Mouse (Mus musculus) heart, adult 2 months (tissue): Measurements from ENCODE around the gene Slc25a42. TPM values are rescaled to one million over a fixed set of nuclear protein-coding genes. Genes with fewer than 3 reads are reported as not detected.

Experiments used
- DNase-seq, 2 experiments: peaks; one replicate each; pipeline ENCODE4 v3.0.0; 2021
- H3K27ac ChIP-seq: fragments of 200-600 bp; 2 replicates; pipeline ENCODE4 v1.8.1; 2022
- H3K27me3 ChIP-seq: fragments of 200-500 bp; 2 replicates; pipeline ENCODE4 v1.6.1; 2012; ENCODE audit warnings: mild to moderate bottlenecking, low read length, inconsistent platforms, mixed read lengths; ENCODE audit not compliant: control insufficient read depth, insufficient read depth
- H3K36me3 ChIP-seq: fragments of 200-500 bp; 2 replicates; pipeline ENCODE4 v1.6.1; 2012; ENCODE audit warnings: low read length, inconsistent platforms; ENCODE audit not compliant: control insufficient read depth, insufficient read depth
- H3K4me1 ChIP-seq: fragments of 200-500 bp; 2 replicates; pipeline ENCODE4 v1.6.1; 2011; ENCODE audit warnings: low read length; ENCODE audit not compliant: control insufficient read depth, insufficient read depth
- H3K4me3 ChIP-seq: fragments of 200-600 bp; 2 replicates; pipeline ENCODE4 v1.8.1; 2022
- H3K79me2 ChIP-seq: fragments of 200-500 bp; replicated peaks from 2 replicates; pipeline ENCODE4 v1.6.1; 2012; ENCODE audit warnings: mild to moderate bottlenecking, inconsistent platforms, low read length, moderate library complexity, mixed read lengths; ENCODE audit not compliant: control insufficient read depth, insufficient read depth
- H3K9ac ChIP-seq: fragments of 200-500 bp; 2 replicates; pipeline ENCODE4 v1.6.1; 2012; ENCODE audit warnings: low read depth, mild to moderate bottlenecking, control low read depth, inconsistent platforms, low read length, mixed read lengths
- CTCF ChIP-seq: fragments of 200-600 bp; IDR thresholded peaks from 2 replicates; pipeline ENCODE4 v1.8.1; 2022; ENCODE audit warnings: antibody characterized with exemption, mild to moderate bottlenecking, moderate library complexity
- EP300 ChIP-seq: fragments of 200-500 bp; IDR thresholded peaks from 2 replicates; pipeline ENCODE4 v1.6.1; 2011; ENCODE audit warnings: low read depth, low read length, control low read depth; ENCODE audit not compliant: insufficient read depth
- POLR2A ChIP-seq: fragments of 200-500 bp; IDR thresholded peaks from 2 replicates; pipeline ENCODE4 v1.6.1; 2011; ENCODE audit warnings: mild to moderate bottlenecking, low read depth, low read length, control low read depth; ENCODE audit not compliant: insufficient read depth
- WGBS: fragments of 180-500 bp; shearing (Covaris S2); methylation state at CpG from one replicate; pipeline ENCODE4 v1.1.7; 2018; 5-methylcytosine and 5-hydroxymethylcytosine counted together
- intact Hi-C: fragments of 180-260 bp; cut with DNase I; formaldehyde crosslinking; loops from one replicate; pipeline ENCODE4 v1.15.1; 2025
- polyA plus RNA-seq: library from polyadenylated mRNA; depleted of rRNA; stranded (reverse); fragments of >200 nt; gene quantifications from 2 replicates; pipeline ENCODE4 v1.2.3, GENCODE M21; 2012
- total RNA-seq, 2 experiments: library from RNA; stranded (reverse); gene quantifications; 2 replicates each; pipeline ENCODE4 v1.2.3; 2021

Gene Slc25a42
- total and polyA plus RNA-seq, 3 experiments: 49.6 to 111 (median 51.6) TPM

DNA sequence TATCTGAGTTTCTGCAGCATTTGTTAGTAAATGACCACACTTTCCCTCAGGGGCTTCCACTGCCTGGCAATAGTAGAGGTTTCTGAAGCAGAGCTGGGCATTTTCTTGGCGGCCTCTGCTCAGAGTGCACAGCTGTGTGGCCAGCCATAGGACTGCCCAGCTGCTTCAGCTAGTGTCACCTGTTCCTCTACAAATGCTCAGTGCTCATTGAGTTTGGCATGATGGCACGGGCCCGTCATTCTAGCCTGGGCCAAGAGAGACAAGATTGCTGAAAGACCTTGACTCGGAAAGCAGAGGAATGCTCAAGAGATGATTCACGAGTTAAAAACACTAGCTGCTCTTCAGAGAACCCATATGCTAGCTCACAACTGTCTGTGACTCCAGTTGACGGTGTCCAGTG lies 34.5 kb upstream of the Slc25a42 start:
- Histone ChIP-seq H3K36me3 (peaks cover 7% of the 10 kb centered on the region), H3K27ac (no peak overlapping the region), H3K79me2 (0 out of 2 replicates have a peak, but pooled peaks cover 1% of the 10 kb centered on the region), H3K4me3 (no peak overlapping the region), H3K4me1 (no peaks in the 10 kb centered on the region; the same call in 1 of the 2 replicates), H3K9ac (no peak overlapping the region), H3K27me3 (no peaks in the 10 kb centered on the region)
- 84% methylated on average over 6 of the region's 6 CpGs for WGBS
- TF ChIP-seq POLR2A (no peak), CTCF (no peak), EP300 (no peak)
- intact Hi-C loops: no loop called here
- DNase-seq: no peak

DNA sequence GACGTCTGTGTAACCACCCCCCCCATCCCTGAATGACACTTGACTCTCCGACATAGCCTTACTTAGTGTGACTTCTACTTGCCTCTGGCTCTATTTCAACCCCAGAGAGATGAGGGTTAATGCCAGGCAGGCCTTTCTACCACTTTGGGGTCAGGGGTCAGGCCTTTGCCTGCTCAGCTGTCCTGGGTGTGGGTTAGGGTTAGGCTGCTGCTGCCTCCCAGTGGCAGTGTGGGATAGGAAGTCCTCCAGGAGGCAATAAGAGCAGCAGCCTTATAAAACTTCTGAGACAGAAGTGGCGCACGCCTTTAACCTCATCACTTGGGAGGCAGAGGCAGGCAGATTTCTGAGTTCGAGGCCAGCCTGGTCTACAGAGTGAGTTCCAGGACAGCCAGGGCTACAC lies 28.5 kb upstream of the Slc25a42 start:
- Histone ChIP-seq H3K79me2 (no peaks in the 10 kb centered on the region; the same call in none of the 2 replicates), H3K9ac (no peak overlapping the region), H3K27me3 (no peaks in the 10 kb centered on the region), H3K36me3 (peaks cover 7% of the 10 kb centered on the region), H3K27ac (no peak overlapping the region), H3K4me3 (no peak overlapping the region), H3K4me1 (no peaks in the 10 kb centered on the region; the same call in 1 of the 2 replicates)
- DNase-seq: no peak
- intact Hi-C loops: no loop called here
- peak; percentile 35; the same call in 1 of the 2 replicates for TF ChIP-seq CTCF
- TF ChIP-seq EP300: no peak
- 96% methylated on average over 5 of the region's 5 CpGs for WGBS

DNA sequence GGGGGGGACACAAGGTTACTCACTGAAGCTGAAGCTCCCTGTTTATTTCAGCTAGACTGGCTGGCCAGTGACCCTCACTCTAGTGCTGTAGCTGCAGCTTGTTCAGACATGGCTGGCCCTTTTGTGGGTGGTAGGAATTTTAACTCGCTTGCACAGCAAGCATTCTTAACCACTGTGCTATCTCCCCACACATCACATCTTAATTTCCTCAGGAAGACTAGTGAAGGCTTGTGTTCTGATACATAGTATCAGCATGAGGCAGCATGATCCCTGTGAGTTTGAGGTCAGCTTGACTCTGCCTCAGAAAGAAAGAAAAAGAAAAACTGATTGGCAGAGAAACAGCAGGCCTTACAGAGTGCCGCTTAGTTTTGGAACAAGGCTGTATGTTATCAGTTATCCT lies 25.7 kb upstream of the Slc25a42 start:
- no peaks in the 10 kb centered on the region for H3K36me3 ChIP-seq
- 57% methylated on average over 2 of the region's 2 CpGs for WGBS
- intact Hi-C loops: no loop called here

DNA sequence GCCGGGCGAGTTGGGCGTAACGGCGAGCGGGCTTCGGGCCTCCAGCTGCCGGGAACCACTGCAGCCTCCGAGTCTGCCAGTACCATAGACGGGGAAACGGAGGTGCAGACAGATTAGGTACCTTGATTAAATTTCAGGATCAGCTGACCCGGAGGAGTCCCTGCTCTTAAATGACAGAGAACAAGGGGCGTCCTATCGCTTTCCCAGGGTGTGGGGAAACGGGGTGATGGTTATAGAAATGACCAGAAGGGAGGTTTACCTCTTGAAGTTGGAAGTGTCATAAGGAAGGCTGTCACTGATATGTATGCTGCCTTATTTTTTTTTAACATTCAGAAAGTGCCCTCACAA lies 22.6 kb upstream of the Slc25a42 start:
- H3K9ac ChIP-seq: peak overlapping the region; percentile 67
- H3K36me3 ChIP-seq: no peaks in the 10 kb centered on the region
- TF ChIP-seq POLR2A (no peak), EP300 (no peak), CTCF (no peak)
- H3K27ac ChIP-seq: peak overlapping the region; percentile 100
- H3K27me3 ChIP-seq: no peaks in the 10 kb centered on the region
- H3K79me2 ChIP-seq: no peaks in the 10 kb centered on the region; the same call in 1 of the 2 replicates
- H3K4me1 ChIP-seq: peaks cover 2% of the 10 kb centered on the region; the same call in 1 of the 2 replicates
- no peak for DNase-seq
- under 1% methylated on average over 15 of the region's 15 CpGs for WGBS
- intact Hi-C loops: loop anchor here (2.0 to 5.0 kb wide), 2 partner anchors 22 to 62 kb away; partner anchors contain the start of genes Slc25a42 and Tmem161a
- peak overlapping the region; percentile 88 for H3K4me3 ChIP-seq

More for the DNA sequence above, 25.7 kb upstream of the Slc25a42 start:
- H3K79me2 ChIP-seq: no peaks in the 10 kb centered on the region; the same call in none of the 2 replicates
- no peaks in the 10 kb centered on the region for H3K27me3 ChIP-seq
- no peak overlapping the region for H3K4me3 ChIP-seq
- DNase-seq: no peak
- TF ChIP-seq CTCF (no peak), EP300 (no peak), POLR2A (no peak)
- H3K27ac ChIP-seq: no peak overlapping the region
- no peak overlapping the region for H3K9ac ChIP-seq
- H3K4me1 ChIP-seq: peaks cover 2% of the 10 kb centered on the region; the same call in 1 of the 2 replicates

DNA sequence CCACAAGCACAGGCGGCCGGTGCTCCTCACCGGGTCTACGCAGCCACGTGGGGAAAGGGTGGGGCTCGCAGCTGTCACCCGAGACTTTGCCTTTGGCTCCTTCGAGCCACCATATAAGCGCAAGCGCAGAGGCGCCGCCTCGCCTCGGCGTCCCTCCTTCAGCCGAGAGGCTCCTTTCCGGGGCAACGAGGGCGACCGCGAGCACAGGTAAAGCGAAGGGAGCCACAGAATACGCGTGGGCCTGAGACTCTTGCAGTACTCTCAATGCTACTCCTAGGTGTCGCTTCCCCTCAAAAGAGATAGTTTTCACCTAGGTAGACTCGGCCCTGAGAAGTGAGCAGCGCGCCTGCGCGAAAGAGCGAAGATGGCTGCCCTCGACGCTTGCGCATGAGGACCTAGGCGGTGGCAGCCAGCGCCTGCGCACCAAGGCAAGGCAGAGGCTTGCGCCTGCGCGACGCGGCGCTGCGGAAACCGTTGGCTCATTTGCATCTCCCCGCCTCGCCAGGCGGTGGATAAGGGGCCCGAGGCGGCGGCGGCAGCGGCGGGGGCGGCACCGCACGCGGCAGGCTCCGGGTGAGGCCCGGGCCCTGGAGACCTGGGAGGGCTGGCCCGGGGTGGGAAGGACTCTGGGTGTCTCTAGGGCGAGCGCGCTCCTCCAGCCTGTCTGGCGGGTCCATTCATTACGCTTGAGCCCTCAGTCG lies 22.1 kb upstream of the Slc25a42 start, which contains the start of the genes Sugp2 and Armc6:
Gene Sugp2, plus strand, starts transcription at position 147 of the 701 bp plus-strand sequence.
Gene Armc6, minus strand, starts transcription at position 387 of the 701 bp plus-strand sequence.
- Histone ChIP-seq H3K79me2 (no peaks in the 10 kb centered on the region; the same call in 1 of the 2 replicates), H3K9ac (peak within 1 kb of the TSS; percentile 70), H3K36me3 (no peaks in the 10 kb centered on the region), H3K27ac (peak within 1 kb of the TSS; percentile 100), H3K4me1 (peaks cover 2% of the 10 kb centered on the region; the same call in 1 of the 2 replicates), H3K4me3 (peak within 1 kb of the TSS; percentile 88), H3K27me3 (no peaks in the 10 kb centered on the region)
- TF ChIP-seq CTCF: peak; percentile 38
- TF ChIP-seq POLR2A: peak; percentile 92
- peak; percentile 68; the same call in 1 of the 2 replicates for TF ChIP-seq EP300
- peak; percentile 95 to 98 for DNase-seq
- intact Hi-C loops: loop anchor here (2.0 to 5.0 kb wide), 2 partner anchors 21 to 62 kb away; partner anchors contain the start of genes Slc25a42 and Tmem161a
- WGBS: under 1% methylated on average over 67 of the region's 67 CpGs
